Mouse (Mus musculus): Measurements from ENCODE around the gene Gpr55.
A peak's percentile ranks its signal among the peaks of the same experiment; 100 is the strongest.

Gene Gpr55

GRCm38 (mm10) chr1:85916830-85917450 is 43.9 kb downstream of the Gpr55 start:
- no peak for DNase-seq (ENCODE audit: low read depth, low spot score)

GRCm38 (mm10) chr1:85915890-85916289 is 44.9 kb downstream of the Gpr55 start:
- DNase-seq (ENCODE audit: low read depth, low spot score) = no peak

GRCm38 (mm10) chr1:85913078-85913755 is 47.6 kb downstream of the Gpr55 start:
- DNase-seq (ENCODE audit: low read depth, low spot score) = no peak

GRCm38 (mm10) chr1:85908754-85909590 is 51.8 kb downstream of the Gpr55 start:
- DNase-seq (ENCODE audit: low read depth, low spot score) = no peak

- DNase-seq (ENCODE audit: low read depth, low spot score) = no peak
Observed at GRCm38 (mm10) chr1:85906892-85907291, 53.9 kb downstream of the Gpr55 start.

- no peak for DNase-seq (ENCODE audit: low read depth, low spot score)
Observed at GRCm38 (mm10) chr1:85902108-85902561, 58.7 kb downstream of the Gpr55 start.

- no peak for DNase-seq (ENCODE audit: low read depth, low spot score)
Observed at GRCm38 (mm10) chr1:85901516-85902107, 59.2 kb downstream of the Gpr55 start.

GRCm38 (mm10) chr1:85900521-85901333 is 60.1 kb downstream of the Gpr55 start:
- DNase-seq (ENCODE audit: low read depth, low spot score) = no peak

- no peak for DNase-seq (ENCODE audit: low read depth, low spot score)
Observed at GRCm38 (mm10) chr1:85899388-85899761, 61.4 kb downstream of the Gpr55 start.

- DNase-seq (ENCODE audit: low read depth, low spot score) = no peak
Observed at GRCm38 (mm10) chr1:85898761-85899387, 61.9 kb downstream of the Gpr55 start.

- no peak for DNase-seq (ENCODE audit: low read depth, low spot score)
Observed at GRCm38 (mm10) chr1:85897901-85898760, 62.7 kb downstream of the Gpr55 start.

- no peak for DNase-seq (ENCODE audit: low read depth, low spot score)
Observed at GRCm38 (mm10) chr1:85896781-85897700, 63.8 kb downstream of the Gpr55 start.

GRCm38 (mm10) chr1:85896110-85896509 is 64.7 kb downstream of the Gpr55 start:
- DNase-seq (ENCODE audit: low read depth, low spot score) = no peak

- peak; percentile 75 for DNase-seq (ENCODE audit: low read depth, low spot score)
Observed at GRCm38 (mm10) chr1:85895391-85895837, 65.4 kb downstream of the Gpr55 start.

- peak; percentile 60 for DNase-seq (ENCODE audit: low read depth, low spot score)
Observed at GRCm38 (mm10) chr1:85894748-85895360, 66.0 kb downstream of the Gpr55 start.

GRCm38 (mm10) chr1:85894231-85894747 is 66.5 kb downstream of the Gpr55 start, which contains the start of gene Itm2c:
Gene Itm2c, plus strand, starts transcription at chr1:85894281.
- peak; percentile 91 for DNase-seq (ENCODE audit: low read depth, low spot score)
